12 mouse cellular contexts compared by ENCODE assay signal in the genomic region with DNA sequence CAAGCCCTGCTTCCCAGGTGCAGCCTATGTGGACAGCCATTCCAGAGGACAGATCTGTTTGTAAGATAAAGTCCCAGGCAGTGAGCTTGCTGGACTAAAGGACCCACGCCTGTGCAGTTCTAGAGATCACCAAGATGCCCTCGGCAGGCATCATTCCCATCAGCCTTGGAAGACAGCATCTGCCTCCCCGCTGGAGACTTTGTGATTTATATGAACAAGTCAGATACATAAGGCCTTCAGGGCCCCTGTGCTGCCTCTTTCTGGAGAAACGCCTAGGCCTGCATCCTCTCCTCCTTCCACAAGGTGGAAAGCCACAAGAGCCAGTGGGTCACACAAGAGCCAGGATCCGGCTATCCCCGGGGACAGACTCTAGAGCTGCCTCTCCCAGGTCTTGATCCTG. TPM values are rescaled to one million over a fixed set of nuclear protein-coding genes. Genes with fewer than 3 reads are reported as not detected.
A peak's percentile ranks its signal among the peaks of the same experiment; 100 is the strongest.
DNase-seq lines count a peak whose midpoint lies in the region; ATAC-seq and TF ChIP-seq lines count a peak whose summit lies in the region.
"Had no signal": no experiment of that assay in that cellular context is flagged by ENCODE, and none has a peak within 500 bp of the region (broad histone marks: within the 10 kb centered on the region; RNA-seq: fewer than 3 reads in every experiment).

No protein-coding gene starts in this region.

- DNase-seq in cerebellum, adult 2 months, result no peak
- DNase-seq in cerebellum, adult 9-10 months, result no peak
- peak; percentile 63 for DNase-seq in MN1 (ENCODE audit: low spot score)
- DNase-seq in midbrain, embryonic 10.5 days (ENCODE audit: low spot score), result peak; percentile 50
- no peak for DNase-seq in layer of hippocampus, postnatal 14 days (ENCODE audit: low spot score in 2 of 2)
- no peak for DNase-seq in thymus, postnatal 0 days (ENCODE audit: low spot score)
- no peak for DNase-seq in kidney, adult 9 months
- DNase-seq: heart, postnatal 14 days; liver, postnatal 0 days had no signal

- no peaks in the 10 kb centered on the region for H3K9me3 ChIP-seq in forebrain, embryonic 16.5 days (ENCODE audit: control insufficient read depth, low read length)
- no peaks in the 10 kb centered on the region for H3K9me3 ChIP-seq in midbrain, embryonic 10.5 days (replicated peaks)

- no peak overlapping the region; the same call in 1 of the 2 replicates for H3K9ac ChIP-seq in forebrain, embryonic 16.5 days (replicated peaks; ENCODE audit: low read depth, low read length)
- H3K9ac ChIP-seq: liver, postnatal 0 days had no signal

- H3K27me3 ChIP-seq in cerebellum, adult 2 months (ENCODE audit: control insufficient read depth, insufficient read depth, low read length), result no peaks in the 10 kb centered on the region
- no peaks in the 10 kb centered on the region for H3K27me3 ChIP-seq in forebrain, embryonic 16.5 days (replicated peaks; ENCODE audit: control insufficient read depth, insufficient read depth, low read length)
- H3K27me3 ChIP-seq in midbrain, embryonic 10.5 days (ENCODE audit: low read depth, poor library complexity, severe bottlenecking), result no peaks in the 10 kb centered on the region

- 39% methylated on average over 6 of the region's 6 CpGs for WGBS in cerebellum, adult 2 months
- WGBS in forebrain, embryonic 16.5 days, result 44% methylated on average over 6 of the region's 6 CpGs
- 44% methylated on average over 6 of the region's 6 CpGs for WGBS in midbrain, embryonic 10.5 days

- no peak for ATAC-seq in forebrain, embryonic 16.5 days
- ATAC-seq: liver, postnatal 0 days had no signal

- peak overlapping the region; percentile 60 for H3K27ac ChIP-seq in cerebellum, adult 2 months (ENCODE audit: insufficient read depth, low read length)
- H3K27ac ChIP-seq in forebrain, embryonic 16.5 days (ENCODE audit: low read length), result peak overlapping the region; percentile 62
- peak overlapping the region; percentile 96 for H3K27ac ChIP-seq in midbrain, embryonic 10.5 days (replicated peaks)

- TF ChIP-seq CTCF in cerebellum, adult 2 months (IDR thresholded peaks at IDR 0.05; ENCODE audit: borderline replicate concordance, insufficient read depth, low read depth, low read length), result 0 out of 2 replicates have a peak, but pooled peaks have one; percentile 12

- no peak for TF ChIP-seq POLR2A in cerebellum, adult 2 months (IDR thresholded peaks at IDR 0.05; ENCODE audit: borderline replicate concordance, insufficient read depth, low read length)

- no peak overlapping the region for H3K4me2 ChIP-seq in forebrain, embryonic 16.5 days (ENCODE audit: low read length)

- no peak overlapping the region for H3K4me3 ChIP-seq in cerebellum, adult 2 months (replicated peaks; ENCODE audit: insufficient read depth, low read depth, low read length)
- H3K4me3 ChIP-seq in forebrain, embryonic 16.5 days (replicated peaks; ENCODE audit: low read length), result no peak overlapping the region
- peak overlapping the region; percentile 36 for H3K4me3 ChIP-seq in midbrain, embryonic 10.5 days
- H3K4me3 ChIP-seq: erythroblast, embryonic 14.5 days; myocyte had no signal

- H3K36me3 ChIP-seq in forebrain, embryonic 16.5 days (ENCODE audit: control insufficient read depth, insufficient read depth), result no peaks in the 10 kb centered on the region
- 0 out of 2 replicates have a peak, but pooled peaks cover under 1% of the 10 kb centered on the region for H3K36me3 ChIP-seq in midbrain, embryonic 10.5 days

- H3K4me1 ChIP-seq in cerebellum, adult 2 months (ENCODE audit: control insufficient read depth, insufficient read depth, low read length), result peaks cover 98% of the 10 kb centered on the region
- peaks cover 74% of the 10 kb centered on the region for H3K4me1 ChIP-seq in forebrain, embryonic 16.5 days (replicated peaks; ENCODE audit: control insufficient read depth, insufficient read depth, low read length)
- peaks cover 100% of the 10 kb centered on the region for H3K4me1 ChIP-seq in midbrain, embryonic 10.5 days

RNA-seq across cellular contexts. Expression of a gene that starts 33.6 kb away (rescaled TPM):
- polyA plus RNA-seq in cerebellum, adult 2 months (2012; rRNA removed), result 75.0 and 78.6 TPM in 2 replicates
- 12.0 and 12.9 TPM in 2 replicates for polyA plus RNA-seq in forebrain, embryonic 16.5 days (2015; fragmentation: Nextera tagmentation; extraction: Ambion mirVana)
- 12.1 and 15.5 TPM in 2 replicates for polyA plus RNA-seq in midbrain, embryonic 10.5 days (2016; fragmentation: Nextera tagmentation; extraction: Ambion mirVana)
- 10 to 100 TPM; 55.9 to 57.4 TPM for total RNA-seq in layer of hippocampus, postnatal 14 days (2021)
- 11.3 and 13.6 TPM in 2 replicates for polyA plus RNA-seq in thymus, postnatal 0 days (2015; fragmentation: Nextera tagmentation; extraction: Ambion mirVana)

Comparison
In these comparisons a context has a peak if more than half of its experiments do, and no peak if none do; other contexts are left out.
1. DNase-seq: peak in MN1 (single experiment) and midbrain, embryonic 10.5 days (single experiment); none in cerebellum, adult 2 months (0 of 2), cerebellum, adult 9-10 months (single experiment), layer of hippocampus, postnatal 14 days (0 of 2), thymus, postnatal 0 days (single experiment) and kidney, adult 9 months (single experiment).
2. Peak in every context shown above with its lines, with median percentiles within 50 percentile points of each other: H3K27ac ChIP-seq.